Mouse (Mus musculus) effector memory CD4-positive, alpha-beta T cell, adult 5 months (primary cell): ENCODE measurements around the gene Gm7271. TPM values are rescaled to one million over a fixed set of nuclear protein-coding genes. Genes with fewer than 3 reads are reported as not detected.

ENCODE experiments used
- polyA plus RNA-seq: library from polyadenylated mRNA; unstranded; fragments of 100-300 nt; shearing (Covaris generic); gene quantifications from one replicate; pipeline ENCODE4 v1.2.1, GENCODE M21; 2017

Gm7271 gene
- polyA plus RNA-seq = not detected

GRCm38 (mm10) chr5:76483811-76484210 is at the start of gene Gm7271:
Gm7271 (plus strand) TSS chr5:76484040.

DNA sequence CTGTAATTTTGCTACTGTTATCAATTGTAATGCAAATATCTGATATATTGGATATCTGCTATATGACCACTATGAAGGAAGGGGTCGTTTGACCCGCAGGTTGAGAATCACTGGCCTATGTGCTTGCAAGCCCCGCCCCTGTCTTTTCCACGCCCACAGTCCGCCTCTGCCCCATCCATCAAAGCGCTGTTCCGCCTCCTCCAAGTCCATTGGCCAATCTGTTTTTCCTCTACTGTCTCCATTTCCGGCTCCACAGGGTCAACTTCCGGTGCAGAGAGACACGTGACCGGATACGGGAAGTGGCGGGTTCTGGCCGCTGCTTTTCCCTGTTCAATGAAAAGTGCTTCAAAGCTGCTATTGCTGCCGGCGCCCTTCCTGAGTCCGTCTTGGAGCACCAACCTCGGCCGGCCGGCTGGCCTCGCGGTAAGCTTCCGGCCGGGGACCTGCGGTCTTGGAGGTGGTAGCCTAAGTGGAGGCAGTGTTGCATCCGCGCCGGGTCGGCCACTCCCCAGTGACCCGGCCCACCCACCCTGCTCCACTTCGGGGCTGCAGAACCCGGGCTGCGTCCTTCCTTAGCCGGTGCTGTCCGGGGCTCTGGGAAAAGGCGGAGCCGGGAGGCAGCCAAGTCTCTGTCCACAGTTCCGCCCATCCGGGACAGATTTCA is 45.3 kb downstream of the Gm7271 start, which contains the start of gene Exoc1:
Exoc1 (plus strand) TSS at position 272 of the 664 bp plus-strand sequence.

Other genes starting within 250 kb of the Gm7271 start
- gene Clock, start 179.2 kb upstream of the Gm7271 start, polyA plus RNA-seq = 23.6 TPM
- not detected for gene Pdcl2, start 152.9 kb upstream of the Gm7271 start, polyA plus RNA-seq
- not detected for gene Nmu, start 120.3 kb upstream of the Gm7271 start, polyA plus RNA-seq
- 29.7 TPM for gene Exoc1, start 45.3 kb downstream of the Gm7271 start, polyA plus RNA-seq
- gene Cep135, start 104.7 kb downstream of the Gm7271 start, polyA plus RNA-seq = 15.6 TPM
- gene C530008M17Rik, start 172.5 kb downstream of the Gm7271 start, polyA plus RNA-seq = 0.32 TPM